Mouse (Mus musculus) frontal cortex, adult (tissue): ENCODE measurements around the gene Tchp.

Experiments used
- ATAC-seq: cut with Nextera tagmentation; 2 replicates; pipeline ENCODE4 v1.9.2; 2017; ENCODE audit warnings: mild to moderate bottlenecking, moderate library complexity, mixed read lengths; ENCODE audit not compliant: low TSS enrichment

Gene Tchp

DNA sequence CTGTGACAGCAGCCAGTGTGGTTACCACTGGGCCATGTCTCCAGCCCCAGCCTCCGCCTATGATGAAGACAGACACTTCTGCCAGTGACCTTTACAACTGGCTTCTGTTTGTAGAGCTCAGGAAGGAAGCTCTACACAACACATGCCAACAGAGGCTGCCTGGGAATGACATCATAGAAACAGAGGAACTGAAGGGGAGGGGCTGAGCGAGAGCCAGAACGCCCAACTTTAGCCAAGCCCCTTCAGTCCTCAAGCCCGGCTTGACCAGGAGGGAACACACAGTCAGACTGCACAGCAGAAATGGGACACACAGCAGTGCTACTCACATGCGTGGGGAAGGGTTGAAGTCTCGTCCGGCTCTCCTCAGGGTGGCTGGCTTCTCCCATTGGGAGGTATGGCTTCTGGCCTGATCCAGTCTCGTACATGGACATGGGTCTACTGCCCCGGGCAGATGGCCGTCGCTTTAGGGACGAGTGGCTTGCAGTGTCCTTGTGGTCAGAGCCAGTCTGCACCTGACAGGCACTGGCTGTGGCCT, 31.2 kb downstream of the Tchp start:
- ATAC-seq, result no peak

DNA sequence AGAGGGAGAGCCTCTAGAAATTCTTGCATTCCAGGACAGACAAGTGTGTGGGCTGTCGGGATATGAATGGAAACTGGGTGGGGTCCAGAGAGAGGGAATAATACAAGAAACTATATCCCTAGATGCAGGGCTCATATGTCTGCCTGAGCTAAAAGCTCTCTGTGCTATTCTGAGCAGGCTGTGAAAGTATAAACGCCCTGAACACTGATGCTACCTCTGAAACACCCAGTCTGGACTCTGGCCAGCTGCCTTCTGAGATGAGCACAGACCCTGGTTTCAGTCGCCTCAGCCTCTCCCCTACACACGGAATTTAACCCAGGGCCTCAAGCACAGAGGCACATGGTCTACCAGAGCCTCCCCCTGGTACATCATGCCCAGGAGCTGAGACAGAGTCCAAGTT, 33.0 kb downstream of the Tchp start:
- ATAC-seq, result 0 out of 2 replicates have a peak, but pooled peaks have one; percentile 11

DNA sequence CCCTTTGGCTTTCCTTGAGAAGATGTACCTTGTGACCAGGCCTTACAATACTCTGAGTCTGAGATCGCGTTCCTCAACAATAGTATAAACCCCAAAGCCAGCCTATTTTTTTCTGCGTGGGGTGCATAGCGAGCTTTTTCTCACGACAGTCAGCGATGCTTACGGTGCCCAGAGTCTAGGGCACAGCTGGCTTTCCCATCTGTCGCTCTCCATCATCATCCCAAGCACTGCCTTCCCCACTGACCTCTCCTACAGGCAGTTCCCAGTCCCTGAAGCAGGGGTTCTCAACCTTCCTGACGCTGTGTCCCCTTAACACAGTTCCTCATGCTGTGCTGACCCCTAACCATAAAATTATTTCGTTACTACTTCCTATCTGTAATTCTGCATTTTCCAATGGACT, 35.0 kb downstream of the Tchp start:
- no peak for ATAC-seq

DNA sequence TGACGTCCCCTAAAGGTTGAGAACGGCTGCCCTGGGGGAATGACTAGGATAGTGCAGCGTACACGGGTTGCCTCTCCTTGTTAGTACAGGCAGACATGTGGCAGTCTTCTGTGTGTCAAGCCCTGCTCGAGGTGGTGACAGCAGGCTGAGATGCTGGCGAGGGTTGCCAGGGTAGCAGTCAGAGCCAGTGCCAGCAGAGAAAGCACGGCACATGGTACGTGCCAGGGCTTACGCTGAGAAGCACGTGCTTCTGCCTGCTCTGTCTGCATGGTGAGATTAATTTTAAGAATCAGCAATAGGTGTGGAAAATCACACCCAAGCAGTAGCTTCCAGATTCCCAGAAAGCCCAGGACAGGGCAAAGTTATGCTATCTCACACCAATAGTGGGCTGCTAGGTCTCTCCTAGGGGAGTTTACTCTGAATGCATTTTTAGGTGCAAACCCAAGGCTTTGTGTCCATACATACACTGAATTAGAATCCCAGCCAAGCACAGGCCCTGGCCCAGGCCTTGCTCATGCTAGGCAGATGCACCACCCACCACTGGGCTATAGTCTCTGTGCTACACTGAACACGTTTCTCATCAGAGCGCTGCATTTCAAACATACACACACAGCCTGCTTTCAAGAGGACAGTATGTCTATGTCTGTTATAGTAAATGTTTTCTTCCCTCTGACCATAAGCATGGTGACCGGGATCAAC, 35.6 kb downstream of the Tchp start:
- 0 out of 2 replicates have a peak, but pooled peaks have one; percentile 41 for ATAC-seq

DNA sequence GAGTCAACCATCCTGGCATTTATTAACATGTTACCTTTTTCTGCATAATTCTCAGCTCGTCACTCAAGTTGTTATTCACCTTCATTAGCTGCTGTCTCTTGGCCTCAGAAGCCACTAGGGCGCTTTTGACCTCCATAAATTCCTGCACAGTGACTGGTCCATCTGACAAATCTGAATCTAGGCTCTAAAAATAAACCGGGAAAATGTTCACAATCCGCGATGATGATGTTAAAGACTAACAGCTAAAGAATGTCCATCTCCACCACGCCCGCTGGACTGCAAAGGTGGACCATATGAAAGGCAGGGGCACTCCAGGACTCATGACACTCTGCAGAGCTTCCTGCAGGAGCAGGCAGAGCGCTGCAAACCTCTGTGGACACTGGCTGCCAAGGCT, 36.1 kb downstream of the Tchp start:
- no peak for ATAC-seq

DNA sequence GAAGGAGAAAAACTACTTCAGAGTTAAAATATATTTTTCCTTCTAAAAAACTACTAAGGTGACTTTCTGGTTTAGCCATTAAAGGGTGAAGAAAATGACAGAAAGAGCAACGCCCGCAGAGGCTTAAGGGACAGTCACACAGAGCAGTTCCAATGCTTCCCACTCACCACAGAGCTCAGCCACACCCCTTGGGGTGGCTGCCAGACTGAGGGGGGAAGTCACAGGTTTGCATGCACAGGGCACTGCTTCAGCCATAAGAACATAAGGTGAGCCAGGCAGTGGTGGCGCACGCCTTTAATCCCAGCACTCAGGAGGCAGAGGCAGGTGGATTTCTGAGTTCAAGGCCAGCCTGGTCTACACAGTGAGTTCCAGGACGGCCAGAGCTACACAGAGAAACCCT, 38.0 kb downstream of the Tchp start:
- ATAC-seq, result no peak

DNA sequence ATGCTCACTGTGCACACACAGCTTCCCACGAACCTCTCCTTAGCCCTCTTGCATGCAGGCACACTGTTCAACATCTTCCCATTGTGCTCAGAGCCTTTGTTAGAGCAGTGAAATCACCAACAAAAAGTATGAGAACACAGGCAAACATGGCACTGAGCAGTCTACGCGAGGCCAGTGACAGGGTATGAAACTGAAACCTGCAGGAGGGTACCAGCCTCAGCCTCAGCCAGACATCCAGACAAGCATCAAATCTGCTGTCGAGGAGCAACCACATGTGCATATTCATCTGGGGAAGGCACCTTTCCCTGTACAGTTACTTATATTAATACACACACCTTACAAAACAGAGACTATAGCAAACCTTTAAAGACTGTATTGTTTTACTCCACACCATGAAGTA, 39.3 kb downstream of the Tchp start:
- ATAC-seq, result no peak

DNA sequence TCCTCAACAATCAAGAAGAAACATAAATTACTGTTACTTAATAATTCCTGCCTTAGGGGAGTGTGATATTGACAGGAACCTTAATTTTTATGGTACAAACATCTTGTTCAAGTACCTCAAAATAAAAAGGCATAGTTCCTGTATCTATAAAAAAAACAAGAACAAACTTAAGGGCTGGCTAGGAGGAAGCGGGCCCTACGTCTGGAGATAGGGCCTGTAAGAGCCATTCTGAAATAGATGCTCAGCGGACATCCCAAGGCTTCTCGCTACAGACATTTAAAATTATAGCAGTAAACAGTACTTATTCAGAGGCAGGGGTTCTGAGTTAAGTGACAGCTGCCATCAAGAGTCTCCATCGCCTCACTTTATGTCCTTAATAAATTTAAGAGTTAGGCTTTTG, 40.0 kb downstream of the Tchp start:
- no peak for ATAC-seq

DNA sequence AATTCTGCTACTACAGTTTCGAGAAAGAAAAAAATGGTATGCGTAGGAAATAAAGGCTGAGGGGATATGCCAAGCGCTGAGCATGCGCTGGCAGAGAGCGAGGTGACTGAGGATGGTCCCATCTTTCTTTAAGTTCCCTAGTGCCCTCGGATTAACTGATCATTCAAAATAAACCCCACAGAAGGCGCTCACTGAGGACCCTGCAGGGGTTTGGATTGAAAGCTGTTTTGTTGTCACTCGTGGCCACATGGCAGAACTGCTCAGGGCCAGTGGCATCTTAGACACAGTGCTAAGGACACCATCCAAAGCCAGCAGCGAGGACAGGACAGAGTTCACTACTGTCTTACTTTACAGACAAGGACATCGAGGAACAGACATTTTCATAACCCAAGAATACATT, 42.8 kb downstream of the Tchp start:
- no peak for ATAC-seq

DNA sequence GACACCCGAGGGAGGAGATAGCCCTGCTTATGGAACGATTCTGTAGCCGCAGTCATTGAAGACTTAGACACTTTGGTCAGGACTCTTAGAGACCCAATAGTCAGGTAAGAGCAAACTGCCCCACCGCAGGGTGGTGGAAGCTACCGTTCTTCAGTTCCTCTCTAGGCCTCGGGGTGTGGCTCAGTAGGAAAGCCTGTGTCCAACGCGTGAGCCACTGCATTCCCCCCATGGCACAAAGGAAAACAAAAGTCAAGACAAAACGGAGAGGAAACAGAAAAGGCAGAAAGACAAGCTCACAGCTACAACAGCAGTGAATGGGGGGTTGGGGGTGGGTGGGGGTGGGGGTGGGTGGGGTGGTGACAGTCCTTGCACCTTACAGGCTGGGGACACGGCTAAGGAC, 44.8 kb downstream of the Tchp start:
- no peak for ATAC-seq

DNA sequence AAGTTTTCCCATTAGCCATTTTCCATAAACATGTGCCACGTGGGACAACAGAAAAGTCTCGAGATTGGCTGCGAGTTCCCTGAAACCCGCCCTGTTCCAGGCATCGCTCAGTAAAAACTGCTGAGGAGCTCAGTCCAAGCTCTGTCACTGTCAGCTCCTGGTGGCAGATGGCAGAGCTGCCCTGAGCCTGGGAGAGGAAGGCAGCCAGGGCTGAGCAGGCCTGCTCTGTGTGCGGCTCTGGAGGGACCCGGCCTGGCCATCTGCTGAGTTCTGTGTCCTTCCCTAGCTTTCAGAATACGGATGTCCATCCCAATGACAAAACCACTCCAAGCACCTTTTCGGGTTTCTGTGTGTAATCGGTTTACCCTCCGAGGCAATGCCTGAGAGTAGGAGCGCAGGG, 45.8 kb downstream of the Tchp start:
- ATAC-seq, result peak; percentile 52; the same call in 1 of the 2 replicates

DNA sequence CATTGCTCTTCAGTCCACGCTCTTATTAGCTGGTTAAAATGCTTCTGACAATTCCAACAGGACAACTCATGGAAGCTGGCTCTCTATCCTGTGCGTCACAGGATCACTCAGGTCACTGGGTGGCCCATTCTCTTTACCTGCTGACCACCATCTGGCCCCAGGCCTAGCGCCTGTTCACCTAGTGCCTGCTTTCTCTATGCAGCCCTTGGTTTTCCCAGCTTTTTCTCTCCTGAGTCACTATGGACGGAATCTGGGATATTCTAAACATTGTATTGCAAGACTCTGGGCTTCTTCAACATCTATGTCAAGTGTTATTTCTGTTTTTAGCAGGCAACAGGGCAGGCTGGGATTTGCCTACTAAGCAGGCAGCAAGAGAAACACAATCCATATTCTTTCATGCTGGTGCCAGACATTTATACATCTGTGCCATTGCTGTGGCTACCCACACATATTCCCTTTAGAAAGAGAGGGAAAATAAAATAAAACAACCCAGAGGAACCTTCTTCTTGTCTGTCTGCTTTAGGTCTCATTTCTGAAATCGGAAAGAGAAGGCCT, 52.1 kb downstream of the Tchp start:
- peak; percentile 76 for ATAC-seq

DNA sequence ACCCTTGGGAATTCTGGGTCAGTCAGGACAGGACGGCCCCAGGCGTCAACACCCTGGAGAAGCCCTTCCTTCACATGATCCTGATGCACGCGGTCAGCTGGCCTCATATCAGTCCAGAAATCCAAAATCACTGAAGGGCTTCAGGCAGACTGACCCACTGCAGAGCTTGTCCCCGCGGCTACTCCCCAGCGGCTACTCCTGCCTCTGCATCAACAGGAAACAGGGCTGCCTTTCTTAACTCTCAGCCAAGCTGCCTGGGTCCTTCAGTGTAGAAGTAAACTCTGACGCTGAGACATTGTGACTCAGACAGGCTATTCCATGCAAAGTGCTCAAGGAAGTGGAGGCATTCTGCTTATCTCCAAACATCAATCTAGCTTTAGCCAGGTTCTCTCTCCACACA, 54.4 kb downstream of the Tchp start:
- ATAC-seq, result no peak

DNA sequence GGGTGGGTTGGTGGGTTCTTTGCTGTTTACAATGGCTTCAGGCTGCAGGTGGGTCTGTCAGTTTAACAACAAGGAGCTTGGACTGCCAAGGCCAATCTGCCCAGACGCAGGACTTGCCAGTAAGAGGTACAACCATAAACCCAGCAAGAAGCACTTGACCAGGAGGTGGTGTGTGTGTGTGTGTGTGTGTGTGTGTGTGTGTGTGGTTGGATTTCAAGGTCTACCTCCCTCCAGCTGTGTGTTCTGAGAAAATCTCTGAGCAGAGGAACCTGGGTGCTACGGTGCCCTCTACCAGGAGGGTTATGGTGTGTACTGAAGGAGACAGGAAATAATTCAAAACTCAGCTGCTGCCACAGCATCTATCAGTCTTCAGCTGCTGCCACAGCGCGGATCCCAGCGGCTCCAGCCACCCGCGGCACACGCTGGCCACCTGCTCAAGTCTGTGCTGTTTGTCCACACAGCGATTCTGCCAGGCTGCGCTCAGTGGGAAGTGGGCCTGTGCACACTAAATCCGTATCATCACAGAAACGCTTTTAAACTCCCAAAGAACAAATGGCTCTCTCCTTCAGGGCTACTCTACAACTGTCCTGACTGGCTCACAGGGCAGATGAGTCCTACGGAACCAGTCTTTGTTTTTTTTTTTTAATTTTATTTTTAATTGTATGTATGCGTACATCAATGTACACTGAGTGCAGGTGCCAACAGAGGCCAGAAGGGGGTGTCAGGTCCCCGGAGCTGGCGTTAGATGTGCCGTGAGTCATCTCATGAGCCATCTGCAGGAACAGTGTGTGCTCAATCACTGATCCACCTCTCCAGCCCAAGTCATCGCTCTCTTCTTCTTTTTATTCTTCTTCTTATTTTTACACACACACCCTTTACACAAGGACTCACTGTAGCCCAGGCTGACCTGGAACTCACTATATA, 57.5 kb downstream of the Tchp start:
- peak; percentile 72 for ATAC-seq

DNA sequence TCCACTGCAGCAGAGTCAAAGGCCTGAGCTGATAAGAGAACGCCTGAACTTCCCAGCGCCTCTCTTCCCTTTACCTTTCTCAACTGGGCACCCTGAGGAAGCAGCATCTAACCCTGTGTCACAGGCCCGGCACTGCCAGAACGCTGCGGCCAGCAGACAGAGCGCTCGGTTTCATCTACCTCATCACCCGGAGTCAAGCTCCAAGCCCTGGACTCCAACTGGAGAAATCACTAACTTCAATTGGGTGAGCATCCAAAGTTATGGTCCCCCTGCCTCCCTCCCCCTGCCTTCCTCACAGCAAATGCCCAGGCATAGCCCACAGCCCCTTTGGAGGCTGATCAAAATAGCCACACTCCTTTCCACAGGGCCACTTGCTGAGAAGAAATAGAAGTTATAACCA, 59.1 kb downstream of the Tchp start:
- ATAC-seq, result no peak

DNA sequence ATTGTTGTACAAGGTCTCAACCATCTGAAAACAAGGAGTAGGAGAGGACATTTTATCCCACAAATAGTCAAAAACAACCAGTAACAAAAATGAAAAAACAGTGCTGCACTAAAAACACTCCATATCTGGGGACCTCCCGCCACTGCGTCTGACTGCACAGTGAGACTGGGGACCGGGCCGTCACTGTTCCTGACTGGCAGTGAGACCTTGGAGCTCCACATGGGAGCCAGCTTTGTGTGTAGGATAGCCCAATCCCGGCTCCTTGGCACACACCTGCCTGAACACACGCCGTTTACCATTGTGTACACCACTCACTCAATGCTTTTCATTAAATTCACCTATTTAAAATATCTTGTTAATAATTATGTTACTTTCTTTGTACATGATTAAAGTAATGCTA, 59.6 kb downstream of the Tchp start:
- ATAC-seq, result no peak

DNA sequence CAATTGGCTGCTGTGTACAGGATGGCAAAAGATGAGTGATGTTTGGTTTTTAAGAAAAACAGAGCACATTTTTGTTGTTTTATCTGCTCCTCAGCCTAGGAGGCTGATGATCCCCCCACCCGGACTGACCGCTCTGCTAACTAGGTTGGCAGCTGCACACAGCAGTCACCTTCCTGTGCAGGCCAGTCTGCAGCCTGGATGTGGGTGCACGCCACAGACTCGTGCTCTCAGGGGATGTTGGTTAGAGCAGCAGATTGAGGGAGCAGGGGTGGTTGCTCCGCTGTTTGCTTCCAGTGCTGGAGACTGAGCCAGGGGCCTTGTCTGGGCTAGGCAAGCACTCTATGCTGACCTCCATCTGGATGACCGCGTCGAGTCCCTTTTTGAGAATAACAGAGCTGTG, 62.2 kb downstream of the Tchp start:
- no peak for ATAC-seq

DNA sequence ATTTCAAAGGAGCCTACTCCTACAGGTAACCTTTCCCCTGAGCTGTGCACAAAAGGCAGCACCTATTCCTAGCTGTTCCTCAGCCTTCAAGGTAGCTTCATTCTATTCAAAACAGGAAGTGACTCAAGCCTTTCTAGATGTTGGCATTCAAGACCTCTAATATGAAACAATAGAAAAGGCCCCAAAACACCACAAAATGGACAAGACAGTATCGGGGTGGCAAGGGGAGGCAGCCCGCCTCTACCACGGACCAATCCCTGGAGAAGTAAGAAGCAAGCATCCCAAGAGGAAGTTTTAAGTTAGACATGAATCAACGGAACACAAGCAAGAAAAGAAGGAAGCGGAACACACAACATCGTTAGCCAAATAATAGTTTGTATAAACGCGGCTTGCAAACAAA, 64.2 kb downstream of the Tchp start:
- ATAC-seq, result no peak
